Mouse (Mus musculus): ENCODE measurements around the gene Alox12b.

The Alox12b gene

DNA sequence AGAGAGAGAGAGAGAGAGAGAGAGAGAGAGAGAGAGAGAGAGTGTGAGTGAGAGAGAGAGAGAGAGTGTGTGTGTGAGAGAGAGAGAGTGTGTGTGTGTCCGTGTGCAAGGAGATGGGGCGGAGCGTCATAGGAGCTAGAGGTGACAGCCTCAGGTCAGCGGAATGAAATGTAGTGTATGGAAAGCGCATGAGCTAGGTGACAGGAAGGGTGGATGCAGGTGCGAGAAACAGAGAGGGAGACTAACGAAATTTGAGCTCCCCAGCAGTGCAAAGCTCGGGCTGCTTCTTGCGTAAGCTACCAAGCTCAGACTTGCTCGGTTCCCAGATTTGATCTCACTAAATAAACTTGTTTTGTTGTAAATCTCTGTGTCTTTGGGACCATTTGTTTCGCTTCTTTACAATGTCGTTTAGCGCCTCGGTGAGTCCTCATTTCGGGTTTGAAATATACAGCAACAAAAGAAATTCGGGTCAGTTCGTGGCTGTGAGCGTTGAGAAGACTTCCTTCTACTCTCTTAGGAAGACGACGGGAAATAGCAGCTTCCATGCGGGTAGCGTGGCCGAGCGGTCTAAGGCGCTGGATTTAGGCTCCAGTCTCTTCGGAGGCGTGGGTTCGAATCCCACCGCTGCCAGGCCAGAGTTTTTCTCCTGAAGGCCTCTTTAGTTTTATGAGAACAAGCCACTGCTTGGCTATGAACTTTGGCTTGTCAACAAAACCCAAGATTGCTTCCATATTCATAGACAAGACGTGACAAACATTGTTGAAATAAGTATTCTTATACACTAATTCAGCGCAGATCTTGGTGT, 32.9 kb upstream of the Alox12b start:
- peak; percentile 92 for DNase-seq

GRCm38 (mm10) chr11:69124498-69124847, 32.3 kb upstream of the Alox12b start:
- peak; percentile 75 for DNase-seq

- DNase-seq, result peak; percentile 90
Observed at GRCm38 (mm10) chr11:69125041-69125851, 31.5 kb upstream of the Alox12b start.

DNA sequence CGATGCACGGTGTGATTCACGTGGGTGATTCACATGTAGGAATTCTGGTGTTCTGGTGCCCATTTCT, 31.1 kb upstream of the Alox12b start, which contains the start of gene Aloxe3:
Aloxe3 (plus strand) TSS at position 45 of the 67 bp plus-strand sequence.
- DNase-seq, result no peak

GRCm38 (mm10) chr11:69125919-69126705, 30.7 kb upstream of the Alox12b start:
- DNase-seq, result peak; percentile 20

DNA sequence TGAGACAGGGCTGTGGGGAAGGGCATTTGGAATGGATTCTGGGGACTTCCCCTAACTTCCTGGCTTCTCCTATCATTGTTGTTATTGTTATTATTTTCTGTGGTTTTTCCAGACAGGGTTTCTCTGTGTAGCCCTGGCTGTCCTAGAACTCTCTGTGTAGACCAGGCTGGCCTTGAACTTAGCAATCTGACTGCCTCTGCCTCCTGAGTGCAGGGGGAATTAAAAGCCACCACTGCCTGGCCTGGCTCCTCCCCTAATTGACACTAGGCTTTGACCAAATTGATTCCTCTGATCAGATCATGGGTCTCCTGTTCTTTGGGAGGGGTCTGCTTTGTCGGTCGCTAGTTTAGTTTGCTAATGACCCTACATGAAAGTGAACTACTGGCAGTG, 30.1 kb upstream of the Alox12b start:
- no peak for DNase-seq

DNA sequence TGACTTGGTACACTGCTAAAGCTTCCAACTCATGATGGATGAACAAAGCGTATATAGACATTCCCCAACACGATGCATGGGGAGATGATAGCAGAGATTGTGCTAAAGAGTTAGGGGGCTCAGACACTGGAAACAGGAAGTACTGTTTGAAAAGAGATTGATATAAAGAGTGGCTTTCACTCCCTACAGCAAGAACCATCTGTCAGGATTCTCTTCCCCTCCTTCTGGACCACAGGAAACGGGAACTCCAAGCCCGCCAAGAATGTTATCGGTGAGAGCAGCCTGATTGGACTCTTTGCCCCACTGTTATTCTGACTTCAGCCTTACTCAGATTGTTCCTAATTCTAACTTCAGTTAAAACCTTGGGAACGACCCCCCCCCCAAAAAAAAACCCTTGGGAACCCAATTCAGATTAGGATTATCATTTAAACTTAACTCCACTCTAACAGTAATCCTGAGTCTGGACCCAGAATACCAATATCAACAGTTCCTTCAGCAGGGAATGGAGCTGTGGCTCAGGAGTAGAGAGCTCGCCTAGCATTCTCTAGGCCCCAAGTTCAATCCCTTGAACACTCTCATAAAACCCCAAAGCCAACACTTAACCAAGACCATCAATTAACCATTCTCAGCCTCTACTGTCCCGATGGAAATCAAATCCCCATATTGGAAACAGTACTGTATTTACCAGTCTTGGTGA, 28.2 kb upstream of the Alox12b start:
- DNase-seq, result no peak

- no peak for DNase-seq
Observed at GRCm38 (mm10) chr11:69133566-69133922, 23.2 kb upstream of the Alox12b start.

DNA sequence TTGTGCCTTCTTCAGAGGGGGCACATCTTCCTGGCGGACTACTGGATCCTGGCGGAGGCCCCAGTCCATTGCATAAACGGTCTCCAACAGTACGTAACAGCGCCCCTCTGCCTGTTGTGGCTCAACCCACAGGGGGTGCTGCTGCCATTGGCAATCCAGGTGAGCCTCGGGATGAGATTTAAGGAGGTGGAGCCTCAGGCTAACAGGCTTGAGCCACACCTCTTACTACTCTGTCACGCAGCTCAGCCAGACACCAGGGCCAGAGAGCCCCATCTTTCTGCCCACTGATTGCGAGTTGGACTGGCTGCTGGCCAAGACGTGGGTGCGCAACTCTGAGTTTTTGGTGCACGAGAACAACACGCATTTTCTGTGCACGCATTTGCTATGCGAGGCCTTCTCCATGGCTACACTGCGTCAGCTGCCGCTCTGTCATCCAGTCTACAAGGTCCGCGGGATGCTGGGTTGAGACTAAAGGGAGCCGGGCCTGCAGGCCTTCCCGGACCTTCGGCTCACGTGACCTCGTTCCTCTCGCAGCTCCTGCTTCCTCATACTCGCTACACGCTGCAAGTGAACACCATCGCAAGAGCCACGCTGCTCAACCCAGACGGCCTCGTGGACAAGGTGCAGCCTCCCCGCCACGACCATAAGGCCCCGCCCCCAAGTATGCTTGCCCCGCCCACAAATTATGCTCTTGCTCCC, 22.7 kb upstream of the Alox12b start:
- peak; percentile 64 for DNase-seq

GRCm38 (mm10) chr11:69134622-69134968, 22.2 kb upstream of the Alox12b start:
- DNase-seq, result no peak

DNA sequence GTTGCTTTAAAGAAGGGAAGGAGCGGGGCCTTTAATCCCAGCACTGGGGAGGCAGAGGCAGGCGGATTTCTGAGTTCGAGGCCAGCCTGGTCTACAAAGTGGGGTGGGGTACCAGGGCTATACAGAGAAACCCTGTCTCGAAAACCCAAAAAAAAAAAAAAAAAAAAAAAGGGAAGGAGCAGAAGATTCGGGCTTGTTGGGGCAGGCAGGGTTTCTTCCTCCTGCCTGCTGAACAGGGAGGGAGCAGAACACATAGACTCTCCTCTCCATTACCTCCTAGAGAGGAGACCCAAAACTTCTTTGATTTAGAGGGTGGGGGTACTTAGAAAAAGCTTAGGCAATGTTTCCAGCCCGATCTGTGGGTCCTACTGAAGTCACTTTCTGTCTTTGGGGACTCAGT, 21.4 kb upstream of the Alox12b start:
- DNase-seq, result no peak

- no peak for DNase-seq
Observed at GRCm38 (mm10) chr11:69147546-69147945, 9.2 kb upstream of the Alox12b start.

- no peak for DNase-seq
Observed at GRCm38 (mm10) chr11:69148451-69148960, 8.3 kb upstream of the Alox12b start.

DNA sequence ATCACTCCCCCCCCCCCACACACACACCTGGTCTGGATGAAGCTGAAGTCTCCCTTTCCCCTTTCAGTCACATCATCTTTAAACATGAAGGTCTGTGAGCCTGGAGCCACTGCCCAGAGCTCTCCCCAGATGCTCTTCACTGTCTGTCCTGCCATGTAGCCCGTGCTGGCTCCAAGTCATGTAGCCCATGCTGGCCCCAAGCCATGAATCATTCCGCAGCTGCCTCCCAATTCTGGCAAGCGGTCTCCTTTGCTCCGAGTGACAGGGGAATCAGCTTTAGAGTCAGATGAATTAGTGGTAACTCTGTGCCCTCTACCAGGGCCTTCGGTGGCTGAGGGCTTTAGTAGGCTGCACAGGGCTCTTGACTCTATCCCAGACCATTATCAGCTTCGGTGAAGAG, 7.1 kb upstream of the Alox12b start:
- DNase-seq, result no peak

DNA sequence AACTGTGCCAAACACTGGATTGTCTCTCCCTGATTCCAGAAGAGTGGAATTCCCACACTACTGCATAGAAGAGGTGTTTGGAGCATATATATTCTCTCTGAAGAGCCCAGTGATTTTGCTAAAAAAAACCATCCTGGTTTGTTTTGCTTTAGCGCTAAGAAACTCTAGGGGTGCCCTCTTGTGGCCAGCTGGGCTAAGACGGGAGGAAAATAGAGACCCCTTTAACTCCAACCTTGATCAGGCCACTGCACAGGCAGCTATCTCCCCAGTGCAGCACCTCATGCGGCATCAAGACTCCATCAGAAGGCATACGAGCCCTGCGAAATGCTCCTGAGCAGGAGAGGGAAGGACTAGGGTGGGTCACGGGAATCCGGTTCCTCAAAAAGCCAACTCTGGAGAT, 6.3 kb upstream of the Alox12b start:
- DNase-seq, result peak; percentile 71

DNA sequence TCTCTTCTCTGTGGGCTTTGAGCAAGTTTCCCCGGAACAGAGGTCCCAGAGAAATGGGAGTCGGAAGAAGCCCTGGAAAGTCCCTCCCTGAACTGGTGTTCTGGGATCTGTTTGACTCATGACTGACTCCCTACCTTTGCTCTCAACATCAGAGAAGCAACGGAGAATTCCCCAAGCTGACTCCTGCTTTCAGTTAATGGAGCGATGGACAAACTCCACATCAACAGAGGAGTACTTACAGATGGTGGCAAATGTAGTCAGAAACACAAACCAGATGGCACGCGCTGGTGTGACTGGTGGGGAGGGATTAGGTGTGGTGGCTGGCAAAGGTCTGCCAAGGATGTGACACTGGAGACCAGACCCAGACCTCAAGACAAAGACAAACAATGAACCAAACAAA, 5.8 kb upstream of the Alox12b start:
- DNase-seq, result no peak

DNA sequence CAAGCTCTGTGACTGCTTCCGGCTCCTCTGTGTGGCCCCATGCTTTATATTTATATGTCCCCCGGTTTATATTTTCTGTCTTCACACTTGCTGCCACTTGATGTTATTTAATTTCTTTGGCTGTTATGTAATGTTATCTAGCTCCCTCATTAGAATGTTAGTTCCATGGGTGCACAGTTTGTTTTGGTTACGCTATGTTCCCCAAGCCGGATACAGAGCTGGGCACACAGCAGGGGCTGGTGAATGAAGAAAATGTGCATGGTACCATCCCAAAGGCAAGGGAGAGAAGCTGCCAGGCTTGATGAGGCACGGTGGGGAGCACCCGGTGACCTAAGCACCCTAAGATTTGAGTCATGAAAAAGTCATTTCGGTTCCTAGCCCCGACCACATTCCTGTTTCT, 3.0 kb upstream of the Alox12b start:
- DNase-seq, result no peak

- DNase-seq, result no peak
Observed at GRCm38 (mm10) chr11:69155351-69155750, 1.4 kb upstream of the Alox12b start.

DNA sequence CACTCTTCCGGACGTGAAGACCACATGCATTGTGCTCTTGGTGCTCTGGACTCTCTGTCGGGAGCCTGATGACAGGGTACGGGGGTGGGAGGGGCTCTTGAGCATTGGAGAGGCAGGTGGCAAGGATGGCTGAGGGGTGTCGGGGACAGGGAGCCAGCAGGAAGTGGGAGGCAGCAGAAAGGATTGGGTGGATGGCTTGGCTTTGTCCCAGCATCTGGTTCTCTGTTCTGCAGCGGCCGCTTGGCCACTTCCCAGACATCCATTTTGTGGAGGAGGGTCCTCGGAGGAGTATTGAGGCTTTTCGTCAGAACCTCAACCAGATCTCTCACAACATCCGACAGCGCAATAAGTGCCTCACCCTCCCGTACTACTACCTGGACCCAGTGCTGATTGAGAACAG, 12.5 kb downstream of the Alox12b start:
- no peak for DNase-seq

DNA sequence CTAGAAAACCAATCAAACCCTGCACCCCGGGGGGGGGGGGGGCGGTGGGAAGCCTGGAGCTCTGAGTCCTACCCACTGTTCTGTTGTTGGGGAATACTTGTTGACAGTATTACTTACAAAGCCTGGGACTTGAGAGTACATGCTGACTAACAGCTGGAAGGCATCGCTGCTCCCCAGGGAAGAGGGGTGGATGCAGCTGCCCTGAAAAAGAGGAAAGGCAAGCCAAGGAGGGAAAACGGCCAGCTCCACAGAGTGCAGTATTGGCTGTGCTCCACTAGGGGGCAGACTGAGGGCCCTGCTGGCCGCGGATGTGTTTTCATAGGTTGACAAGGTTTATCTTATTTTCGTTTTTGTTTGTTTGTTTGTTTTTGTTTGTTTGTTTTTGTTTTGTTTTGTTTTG, 14.8 kb downstream of the Alox12b start:
- DNase-seq, result peak; percentile 80

- no peak for DNase-seq
Observed at GRCm38 (mm10) chr11:69172606-69173005, 15.8 kb downstream of the Alox12b start.

GRCm38 (mm10) chr11:69174722-69175121, 17.9 kb downstream of the Alox12b start:
- DNase-seq, result no peak

- DNase-seq, result no peak
Observed at GRCm38 (mm10) chr11:69178525-69178924, 21.7 kb downstream of the Alox12b start.

All from kidney, postnatal 14 days (tissue).